Mouse (Mus musculus) 3T3-L1 (cell line): ENCODE results near the gene Stil.

Source experiments
- DNase-seq: peaks from one replicate; pipeline ENCODE4 v3.0.0-alpha.2; 2015; ENCODE audit warnings: low read depth, low spot score

Gene Stil

DNA sequence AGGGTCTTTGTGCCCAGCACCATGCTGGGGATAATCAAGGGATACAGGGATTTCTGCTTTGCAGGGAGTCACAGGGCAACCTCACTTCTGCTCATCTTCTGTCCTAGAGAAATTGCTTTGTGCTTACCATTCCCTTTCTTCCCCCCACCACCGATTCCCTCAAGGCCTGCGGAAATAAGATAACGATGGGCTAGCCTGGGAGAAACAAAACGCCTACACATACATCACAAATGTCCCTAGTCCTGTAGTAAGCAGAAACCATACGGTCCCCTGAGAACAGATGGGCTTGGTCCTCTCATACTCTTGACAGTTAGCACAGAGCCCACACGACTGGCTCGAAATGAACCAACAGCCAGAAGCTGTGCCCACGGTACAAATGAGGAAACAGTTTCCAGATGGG, 48.2 kb downstream of the Stil start:
- DNase-seq: no peak

DNA sequence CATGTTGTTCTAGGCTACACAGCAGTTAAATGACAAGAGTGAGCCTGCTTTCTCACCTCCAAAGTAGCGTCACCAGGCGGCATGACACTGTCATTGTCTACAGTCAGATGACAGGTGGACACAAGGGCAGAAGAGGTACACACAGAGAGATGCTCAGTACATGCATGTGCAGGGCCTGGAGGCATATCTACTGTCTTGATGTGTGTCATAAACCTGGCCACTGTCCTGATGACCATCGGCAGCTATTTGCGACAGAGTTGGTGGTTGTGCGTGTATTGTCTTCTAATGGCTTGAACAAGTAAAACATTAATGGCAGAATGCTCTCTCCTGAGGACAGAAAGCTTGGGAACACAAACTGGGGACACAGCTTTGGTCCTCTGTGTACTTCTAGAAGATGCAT, 51.3 kb downstream of the Stil start:
- DNase-seq: no peak

DNA sequence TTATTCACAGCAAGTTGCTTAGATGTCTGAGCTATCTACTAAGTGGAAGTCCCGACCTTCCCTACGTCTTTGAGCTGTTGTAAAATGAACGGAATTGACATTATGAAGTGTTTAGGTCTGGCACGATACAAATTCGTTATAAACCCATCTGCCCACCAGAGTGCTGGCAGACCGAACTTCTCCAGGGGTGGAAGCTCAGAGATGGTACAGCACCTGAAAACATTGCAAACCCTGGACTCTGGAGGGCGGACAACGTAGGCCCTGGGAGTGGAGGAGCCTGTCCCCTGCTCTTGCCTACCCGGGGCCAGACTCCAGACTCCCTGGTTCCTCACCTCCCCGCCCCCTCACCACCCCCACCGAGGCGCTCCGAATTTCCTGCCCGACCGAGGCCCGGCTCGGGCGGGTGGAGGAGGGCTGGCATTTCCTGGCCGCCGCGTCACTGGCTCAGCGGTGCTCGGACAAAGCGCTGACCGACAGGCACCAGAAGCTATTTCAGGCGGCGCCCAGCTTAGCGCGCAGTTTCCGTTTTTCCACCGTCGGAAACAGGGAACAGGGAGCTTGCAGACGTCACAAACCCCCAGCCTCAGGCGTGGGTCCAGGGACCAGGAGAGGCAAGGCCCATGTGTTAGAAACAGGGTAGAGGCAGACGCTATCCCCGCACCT, 52.5 kb downstream of the Stil start:
- no peak for DNase-seq

- no peak for DNase-seq
Measured at GRCm38 (mm10) chr4:115055044-115055443, 55.1 kb downstream of the Stil start.

- no peak for DNase-seq
Measured at GRCm38 (mm10) chr4:115055691-115056090, 55.7 kb downstream of the Stil start.

GRCm38 (mm10) chr4:115056371-115056920, 56.5 kb downstream of the Stil start, which contains the start of gene Tal1:
Tal1 (plus strand) TSS chr4:115056426.
- DNase-seq: no peak

- DNase-seq: no peak
Measured at GRCm38 (mm10) chr4:115056921-115057673, 57.1 kb downstream of the Stil start.

GRCm38 (mm10) chr4:115057674-115058316, 57.8 kb downstream of the Stil start:
- DNase-seq: no peak

DNA sequence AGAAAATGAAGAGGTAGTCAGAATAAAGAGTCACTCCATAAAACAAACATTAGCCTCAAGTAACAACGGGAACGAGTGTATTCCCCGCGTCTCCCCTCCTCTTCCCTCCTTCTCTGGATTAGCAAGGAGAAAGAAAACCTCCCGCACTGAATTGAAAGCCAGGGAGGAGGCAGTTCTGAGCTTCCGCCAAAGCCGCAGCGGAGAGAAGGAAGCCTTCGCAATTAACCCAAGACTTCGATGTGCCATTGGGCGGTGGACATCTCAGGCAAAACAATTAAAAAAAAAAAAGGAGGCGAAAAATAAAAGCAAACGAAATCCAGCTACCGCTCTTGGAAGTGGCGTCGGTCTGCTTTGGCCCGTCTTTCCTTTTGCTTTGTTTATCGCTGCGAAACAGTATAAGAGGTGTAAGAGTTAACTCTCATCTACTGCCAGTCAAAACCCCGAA, 58.4 kb downstream of the Stil start:
- no peak for DNase-seq

DNA sequence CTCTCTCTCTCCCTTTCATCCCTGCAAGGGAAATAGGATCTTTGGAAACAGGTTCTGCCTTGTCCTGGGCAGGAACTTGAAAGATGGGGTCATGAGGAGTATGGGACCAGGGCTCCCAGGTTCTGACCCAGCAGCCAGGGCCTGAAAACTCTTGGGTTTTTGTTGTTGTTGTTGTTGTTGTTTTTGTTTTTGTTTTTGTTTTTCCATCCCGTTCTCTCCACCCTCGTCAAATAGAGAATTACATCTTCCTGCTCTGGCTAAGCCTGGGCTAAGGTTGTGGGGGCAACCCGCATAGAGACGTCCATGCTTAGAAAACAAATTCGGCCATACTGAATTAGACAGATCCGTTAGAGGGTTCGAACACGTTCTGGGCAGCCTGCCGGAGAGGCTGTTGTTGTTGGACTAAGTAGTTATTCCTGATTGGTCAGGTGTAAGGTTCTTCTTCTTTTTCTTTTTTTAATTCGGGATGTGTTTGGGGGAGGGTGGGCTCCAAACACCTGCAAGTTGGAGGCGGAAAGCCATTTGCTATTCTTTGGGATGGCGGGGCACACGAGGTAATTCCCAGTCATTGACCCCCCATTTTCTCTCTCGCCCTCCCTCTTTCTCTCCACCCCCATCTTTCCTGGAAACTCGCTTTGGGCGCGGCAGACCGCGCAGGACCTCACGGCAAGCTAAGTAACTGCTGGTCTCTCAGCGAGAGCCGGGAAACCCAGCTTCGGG, 59.1 kb downstream of the Stil start:
- no peak for DNase-seq

- DNase-seq: no peak
Measured at GRCm38 (mm10) chr4:115059871-115060270, 59.9 kb downstream of the Stil start.

DNA sequence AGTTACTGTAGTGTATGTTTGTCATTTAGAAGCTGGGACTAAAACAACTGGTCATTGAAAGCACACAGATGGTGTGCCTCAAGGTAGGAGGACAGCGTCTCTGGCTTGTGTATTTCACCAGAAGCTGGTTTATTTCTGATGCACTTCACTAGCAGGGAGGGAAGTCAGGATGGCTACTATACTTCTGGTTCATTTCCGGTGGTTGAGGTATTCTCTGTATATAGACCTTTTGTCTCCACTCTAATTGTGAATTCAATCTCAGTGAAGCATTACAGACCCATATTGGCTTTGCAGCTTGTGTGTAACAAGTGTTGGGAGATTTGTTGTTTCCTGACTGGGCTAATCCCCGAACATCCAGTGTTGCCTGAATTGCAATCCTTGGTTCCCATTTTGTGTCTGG, 60.8 kb downstream of the Stil start:
- DNase-seq: no peak

DNA sequence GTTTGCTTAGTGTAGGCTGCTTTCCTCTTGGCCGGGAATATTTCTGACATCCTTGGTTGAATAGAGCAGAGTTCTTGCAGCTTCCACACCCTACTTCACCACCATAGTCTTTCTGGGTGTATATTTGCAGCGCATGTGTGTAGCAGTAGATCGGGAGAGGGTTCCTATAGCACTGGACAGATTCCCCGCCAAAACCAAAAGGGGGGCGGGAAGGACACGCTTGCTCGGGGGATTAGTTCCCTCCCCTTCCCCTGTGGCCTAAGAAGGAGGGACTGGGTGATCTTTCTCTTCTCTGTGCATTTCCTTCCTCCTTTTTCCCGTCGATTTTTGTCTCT, 62.5 kb downstream of the Stil start:
- DNase-seq: no peak

DNA sequence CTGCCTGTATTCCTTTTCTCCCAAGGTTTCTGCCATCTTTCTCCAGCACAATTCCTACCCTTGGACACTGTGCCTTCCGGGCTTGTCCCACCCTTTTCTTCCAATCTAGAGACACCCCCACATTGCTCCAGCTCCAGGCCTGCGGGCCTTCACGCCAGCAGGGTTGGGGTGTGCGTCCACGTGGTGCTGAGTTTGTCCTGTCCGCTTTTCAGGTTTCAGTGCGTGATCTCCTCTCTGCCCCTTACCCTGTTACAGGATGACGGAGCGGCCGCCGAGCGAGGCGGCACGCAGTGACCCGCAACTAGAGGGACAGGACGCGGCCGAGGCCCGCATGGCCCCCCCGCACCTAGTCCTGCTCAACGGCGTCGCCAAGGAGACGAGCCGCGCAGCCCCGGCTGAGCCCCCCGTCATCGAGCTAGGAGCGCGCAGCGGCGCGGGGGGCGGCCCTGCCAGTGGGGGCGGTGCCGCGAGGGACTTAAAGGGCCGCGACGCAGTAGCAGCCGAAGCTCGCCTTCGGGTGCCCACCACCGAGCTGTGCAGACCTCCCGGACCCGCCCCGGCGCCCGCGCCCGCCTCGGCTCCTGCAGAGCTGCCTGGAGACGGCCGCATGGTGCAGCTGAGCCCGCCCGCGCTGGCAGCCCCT, 63.0 kb downstream of the Stil start:
- no peak for DNase-seq

- no peak for DNase-seq
Measured at GRCm38 (mm10) chr4:115063518-115064239, 63.7 kb downstream of the Stil start.

GRCm38 (mm10) chr4:115071668-115072067, 71.7 kb downstream of the Stil start:
- no peak for DNase-seq

GRCm38 (mm10) chr4:115074789-115075188, 74.8 kb downstream of the Stil start:
- DNase-seq: peak; percentile 12

DNA sequence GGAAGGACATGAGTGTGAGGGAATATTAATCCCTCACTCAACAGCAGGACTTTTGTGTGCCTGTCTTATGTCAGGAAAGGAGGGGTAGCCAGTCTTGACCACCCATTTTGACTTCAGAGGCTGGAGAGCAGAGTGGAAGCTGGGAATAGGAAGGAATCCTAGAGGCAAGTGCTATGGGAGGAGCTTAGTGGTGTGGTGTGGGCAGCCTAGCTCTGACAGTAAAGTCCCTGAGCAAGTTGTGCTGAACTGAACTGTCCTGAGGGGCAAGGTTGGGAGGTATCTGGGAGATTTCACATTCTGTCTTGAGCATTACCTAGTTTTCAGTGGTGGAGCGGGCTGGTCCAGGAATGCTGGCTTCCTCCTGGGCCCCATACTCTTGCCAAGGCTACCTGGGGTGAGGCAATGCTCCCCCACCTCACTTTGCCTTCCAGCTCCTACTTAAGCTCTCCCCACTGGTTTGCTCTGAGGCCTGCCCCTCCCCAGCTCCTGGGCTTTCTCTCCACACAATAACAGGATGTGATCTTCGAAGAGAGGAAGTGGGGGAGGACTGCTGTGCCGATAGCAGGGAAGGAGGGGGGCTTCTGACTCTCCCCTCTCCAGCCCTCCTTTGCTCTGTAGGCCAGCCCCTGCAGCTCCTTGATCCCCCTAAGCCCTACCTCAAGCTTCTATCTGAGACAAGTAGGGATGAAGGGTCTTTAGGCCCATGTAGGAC, 75.4 kb downstream of the Stil start:
- no peak for DNase-seq

- DNase-seq: no peak
Measured at GRCm38 (mm10) chr4:115078892-115079820, 79.2 kb downstream of the Stil start.
